Mouse (Mus musculus) spleen, adult 2 months (tissue): Measurements from ENCODE around the gene 4930579F01Rik. TPM values are rescaled to one million over a fixed set of nuclear protein-coding genes. Genes with fewer than 3 reads are reported as not detected.

Experiments
- DNase-seq, 2 experiments: peaks; one replicate each; pipeline versions ENCODE4 v3.0.0 to v3.0.0-alpha.2; 2012 to 2021; ENCODE audit warnings: low spot score in 2 of 2, low read depth in 1 of 2
- H3K27ac ChIP-seq: fragments of 200-500 bp; 2 replicates; pipeline ENCODE4 v1.5.1; 2012; ENCODE audit warnings: low read length, inconsistent platforms; ENCODE audit not compliant: insufficient read depth
- H3K27me3 ChIP-seq: fragments of 200-500 bp; 2 replicates; pipeline ENCODE4 v1.6.1; 2012; ENCODE audit warnings: mild to moderate bottlenecking, moderate library complexity, low read length, inconsistent platforms; ENCODE audit not compliant: control insufficient read depth, insufficient read depth
- H3K36me3 ChIP-seq: fragments of 200-500 bp; 2 replicates; pipeline ENCODE4 v1.6.1; 2012; ENCODE audit warnings: mild to moderate bottlenecking, low read length, inconsistent platforms; ENCODE audit not compliant: control insufficient read depth, insufficient read depth
- H3K4me1 ChIP-seq: fragments of 200-500 bp; 2 replicates; pipeline ENCODE4 v1.6.1; 2011; ENCODE audit warnings: inconsistent platforms; ENCODE audit not compliant: control insufficient read depth, insufficient read depth, insufficient read length
- H3K4me3 ChIP-seq: fragments of 200-500 bp; 2 replicates; pipeline ENCODE4 v1.5.1; 2011; ENCODE audit warnings: mild to moderate bottlenecking, inconsistent platforms; ENCODE audit not compliant: insufficient read depth, insufficient read length; ENCODE audit errors: extremely low read depth
- CTCF ChIP-seq: fragments of 200-500 bp; IDR thresholded peaks from 2 replicates; pipeline ENCODE4 v1.5.1; 2011; ENCODE audit warnings: mild to moderate bottlenecking, inconsistent platforms; ENCODE audit not compliant: insufficient read depth, insufficient read length, insufficient replicate concordance; ENCODE audit errors: extremely low read depth
- POLR2A ChIP-seq: fragments of 200-500 bp; IDR thresholded peaks from 2 replicates; pipeline ENCODE4 v1.6.1; 2011; ENCODE audit warnings: low read depth, low read length, inconsistent platforms
- WGBS: fragments of 180-500 bp; shearing (Covaris S2); methylation state at CpG from one replicate; pipeline ENCODE4 v1.1.7; 2018; 5-methylcytosine and 5-hydroxymethylcytosine counted together
- polyA plus RNA-seq: library from polyadenylated mRNA; depleted of rRNA; stranded (reverse); fragments of >200 nt; gene quantifications from 2 replicates; pipeline ENCODE4 v1.2.3, GENCODE M21; 2012; rRNA removed

Gene 4930579F01Rik
- polyA plus RNA-seq, 1 experiment, result not detected

DNA sequence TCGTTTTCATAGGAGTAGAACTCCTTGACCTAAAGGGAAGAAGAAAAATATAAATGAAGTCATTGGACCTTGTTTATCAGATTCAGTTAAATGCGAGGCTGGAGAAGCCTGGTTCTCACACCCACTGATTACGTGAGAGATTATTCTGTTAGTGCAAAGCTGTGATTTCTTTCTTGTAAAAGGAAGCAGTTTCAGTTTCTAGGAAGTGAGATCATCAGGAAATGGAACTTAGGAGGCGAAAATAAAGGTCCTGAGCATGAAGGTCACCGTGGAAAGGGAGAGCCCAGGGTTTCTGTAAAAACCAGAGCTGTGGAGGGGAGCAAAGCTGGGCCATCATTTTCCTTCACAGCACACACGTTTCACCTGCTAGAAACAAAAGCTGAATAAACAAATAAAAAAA, 75.2 kb downstream of the 4930579F01Rik start:
- no peak for TF ChIP-seq CTCF
- Histone ChIP-seq H3K4me1 (no peaks in the 10 kb centered on the region), H3K27me3 (no peaks in the 10 kb centered on the region), H3K27ac (no peak overlapping the region), H3K36me3 (no peaks in the 10 kb centered on the region), H3K4me3 (no peak overlapping the region)
- DNase-seq, result no peak
- WGBS, result 54% methylated on average over 6 of the region's 6 CpGs

GRCm38 (mm10) chr3:138116871-138117270, 76.8 kb downstream of the 4930579F01Rik start:
- WGBS, result 82% methylated on average over 4 of the region's 4 CpGs
- no peak overlapping the region for H3K4me3 ChIP-seq

DNA sequence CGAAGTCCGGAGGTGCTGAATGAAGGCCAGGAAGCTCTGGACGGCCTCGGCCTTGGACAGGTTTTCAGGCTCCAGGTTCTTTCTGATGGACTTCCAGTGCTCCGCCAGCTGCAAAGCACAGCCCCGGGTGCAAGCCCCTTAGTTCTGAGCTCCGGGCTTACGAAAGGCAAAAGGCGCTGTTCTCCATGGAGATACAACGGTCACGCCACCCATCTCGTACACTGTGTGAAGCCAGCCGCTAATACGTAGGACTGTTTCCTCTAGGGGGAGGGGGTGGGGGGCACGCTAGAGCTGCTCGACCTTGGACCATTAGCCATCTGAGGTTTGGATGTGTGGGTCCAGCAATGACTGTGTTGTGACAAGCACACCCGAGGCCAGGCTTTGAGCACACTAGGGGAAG, 79.5 kb downstream of the 4930579F01Rik start:
- Histone ChIP-seq H3K36me3 (no peaks in the 10 kb centered on the region), H3K4me3 (no peak overlapping the region), H3K4me1 (no peaks in the 10 kb centered on the region), H3K27ac (no peak overlapping the region), H3K27me3 (no peaks in the 10 kb centered on the region)
- TF ChIP-seq CTCF, result no peak
- no peak for DNase-seq
- WGBS, result 89% methylated on average over 17 of the region's 17 CpGs

More at GRCm38 (mm10) chr3:138116871-138117270, 76.8 kb downstream of the 4930579F01Rik start:
- H3K36me3 ChIP-seq, result no peaks in the 10 kb centered on the region
- no peaks in the 10 kb centered on the region for H3K4me1 ChIP-seq
- H3K27me3 ChIP-seq, result no peaks in the 10 kb centered on the region
- no peak for DNase-seq
- no peak overlapping the region for H3K27ac ChIP-seq
- TF ChIP-seq POLR2A (no peak), CTCF (no peak)

Other genes starting within 250 kb of the 4930579F01Rik start
- gene Dapp1, start 212.3 kb downstream of the 4930579F01Rik start, polyA plus RNA-seq, result 11.9 and 13.5 TPM in 2 replicates
- gene 1110002E22Rik, start 128.8 kb downstream of the 4930579F01Rik start, polyA plus RNA-seq, result 0.05 and 0.08 TPM in 2 replicates
- gene Gm5105, start 126.4 kb downstream of the 4930579F01Rik start, polyA plus RNA-seq, result not detected in 2 replicates
- 0.43 and 0.64 TPM in 2 replicates for gene Trmt10a, start 50.4 kb downstream of the 4930579F01Rik start, polyA plus RNA-seq
- gene Mttp, start 48.9 kb downstream of the 4930579F01Rik start, polyA plus RNA-seq, result 0.47 and 0.54 TPM in 2 replicates
- not detected in 2 replicates for gene Adh7, start 23.9 kb upstream of the 4930579F01Rik start, polyA plus RNA-seq
- gene Adh1, start 67.2 kb upstream of the 4930579F01Rik start, polyA plus RNA-seq, result 1.8 and 1.9 TPM in 2 replicates
- gene Adh6a, start 119.5 kb upstream of the 4930579F01Rik start, polyA plus RNA-seq, result not detected in 2 replicates
- not detected in 2 replicates for gene Adh6b, start 147.9 kb upstream of the 4930579F01Rik start, polyA plus RNA-seq
- not detected in 2 replicates for gene Adh4, start 221.6 kb upstream of the 4930579F01Rik start, polyA plus RNA-seq
- 15.1 and 15.4 TPM in 2 replicates for gene Adh5, start 249.3 kb upstream of the 4930579F01Rik start, polyA plus RNA-seq